Mouse (Mus musculus): ENCODE data around the gene Hecw2.

DNA sequence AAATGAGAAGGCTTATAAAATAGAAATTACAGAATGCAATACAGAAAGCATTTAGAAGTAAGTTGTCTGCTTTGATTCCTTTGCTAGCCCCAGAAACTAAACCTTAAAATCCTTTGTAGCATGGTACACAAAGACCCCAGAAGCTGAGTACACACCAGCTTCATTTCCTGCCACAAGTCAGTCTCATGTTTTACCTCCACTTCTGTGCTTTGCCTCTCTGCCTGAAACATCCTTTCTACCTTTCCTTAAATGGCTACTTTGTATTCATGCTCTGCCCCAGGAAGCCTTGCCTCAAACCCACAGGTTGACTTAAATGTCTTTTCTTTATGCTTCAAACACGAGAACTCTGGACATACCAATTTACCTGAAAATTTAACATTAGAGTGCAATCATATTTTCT is 413.7 kb downstream of the Hecw2 start:
- TF ChIP-seq CTCF (IDR thresholded peaks at IDR 0.05) = no peak
- no peak for TF ChIP-seq POLR2A (IDR thresholded peaks at IDR 0.05; ENCODE audit: insufficient read depth, low read depth, low read length)
- no peak for TF ChIP-seq EP300 (IDR thresholded peaks at IDR 0.05; ENCODE audit: insufficient read depth, low read depth, low read length)
